Mouse (Mus musculus): ENCODE data around the gene Pdgfc. TPM values are rescaled to one million over a fixed set of nuclear protein-coding genes. Genes with fewer than 3 reads are reported as not detected.

Gene Pdgfc
- polyA plus RNA-seq, 1 experiment from 2014 or later: 7.3 TPM

DNA sequence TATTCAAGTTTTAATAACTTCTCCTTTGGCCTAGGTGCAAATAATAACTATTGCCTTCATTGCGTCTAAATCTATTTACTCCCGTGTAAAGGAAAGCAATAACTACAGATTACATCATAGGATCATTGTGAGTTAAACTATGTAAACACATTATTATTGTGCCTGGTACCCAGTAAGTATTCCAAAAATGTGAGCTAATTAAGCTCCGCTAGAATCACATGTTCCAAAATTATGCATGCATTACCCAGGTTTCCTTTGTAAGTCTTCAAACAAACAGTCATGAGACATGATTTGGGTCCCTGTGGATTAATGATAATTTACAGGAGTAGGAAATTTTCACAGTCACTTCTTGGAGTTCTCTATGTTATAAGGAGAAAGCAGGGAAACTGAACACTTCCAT lies 174.9 kb downstream of the Pdgfc start:
- no peak overlapping the region for H3K9ac ChIP-seq
- H3K4me3 ChIP-seq: no peak overlapping the region
- H3K4me1 ChIP-seq (replicated peaks): no peaks in the 10 kb centered on the region
- H3K9me3 ChIP-seq (replicated peaks): no peaks in the 10 kb centered on the region
- no peaks in the 10 kb centered on the region for H3K36me3 ChIP-seq
- no peaks in the 10 kb centered on the region for H3K27me3 ChIP-seq (replicated peaks)
- H3K27ac ChIP-seq (ENCODE audit: poor library complexity, severe bottlenecking): no peak overlapping the region
- no peak overlapping the region for H3K4me2 ChIP-seq
- WGBS: 81% methylated on average over 3 of the region's 3 CpGs
- ATAC-seq (ENCODE audit: insufficient number of reproducible peaks, low FRiP score): no peak

- H3K27ac ChIP-seq (ENCODE audit: poor library complexity, severe bottlenecking): no peak overlapping the region
- H3K36me3 ChIP-seq: no peaks in the 10 kb centered on the region
- no peaks in the 10 kb centered on the region for H3K27me3 ChIP-seq (replicated peaks)
- no peak overlapping the region for H3K4me2 ChIP-seq
- no peaks in the 10 kb centered on the region for H3K4me1 ChIP-seq (replicated peaks)
- H3K9me3 ChIP-seq (replicated peaks): no peaks in the 10 kb centered on the region
- no peak overlapping the region for H3K9ac ChIP-seq
- 81% methylated on average over 3 of the region's 3 CpGs for WGBS
- ATAC-seq (ENCODE audit: insufficient number of reproducible peaks, low FRiP score): no peak
- H3K4me3 ChIP-seq: no peak overlapping the region
These were observed 175.4 kb downstream of the Pdgfc start for GRCm38 (mm10) chr3:81211666-81212065.

DNA sequence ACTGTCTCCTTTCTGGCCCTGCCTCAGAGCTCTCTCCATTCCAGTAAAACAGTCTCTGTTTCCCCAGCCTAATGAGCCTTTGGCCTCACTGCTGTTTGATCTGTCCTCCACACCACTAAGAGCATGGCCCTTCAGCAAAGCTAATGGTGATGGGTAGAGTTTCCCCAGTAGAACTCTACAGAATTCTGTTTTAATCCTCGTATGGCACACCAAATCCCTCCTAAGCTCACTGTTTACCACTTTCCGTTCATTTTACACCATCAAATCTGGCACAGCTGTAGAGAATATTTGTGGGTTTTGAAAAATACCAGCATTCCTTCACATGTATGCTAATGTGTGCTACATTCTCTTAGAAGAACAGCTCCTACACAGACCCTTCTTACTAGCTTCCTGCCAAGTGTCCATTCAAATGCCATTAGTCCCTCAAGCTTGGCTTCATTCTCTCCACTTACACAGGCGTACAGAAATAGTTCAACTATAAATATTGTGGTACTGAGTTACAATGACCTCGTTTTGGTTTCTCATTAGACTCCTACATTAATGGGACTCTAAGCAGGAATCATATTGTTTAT lies 179.4 kb downstream of the Pdgfc start:
- H3K9me3 ChIP-seq (replicated peaks): no peaks in the 10 kb centered on the region
- no peak overlapping the region for H3K27ac ChIP-seq (ENCODE audit: poor library complexity, severe bottlenecking)
- no peaks in the 10 kb centered on the region for H3K4me1 ChIP-seq (replicated peaks)
- no peak overlapping the region for H3K4me3 ChIP-seq
- H3K36me3 ChIP-seq: no peaks in the 10 kb centered on the region
- ATAC-seq (ENCODE audit: insufficient number of reproducible peaks, low FRiP score): no peak
- no peak overlapping the region for H3K9ac ChIP-seq
- no peak overlapping the region for H3K4me2 ChIP-seq
- no peaks in the 10 kb centered on the region for H3K27me3 ChIP-seq (replicated peaks)
- WGBS: 71% methylated on average over 4 of the region's 4 CpGs

DNA sequence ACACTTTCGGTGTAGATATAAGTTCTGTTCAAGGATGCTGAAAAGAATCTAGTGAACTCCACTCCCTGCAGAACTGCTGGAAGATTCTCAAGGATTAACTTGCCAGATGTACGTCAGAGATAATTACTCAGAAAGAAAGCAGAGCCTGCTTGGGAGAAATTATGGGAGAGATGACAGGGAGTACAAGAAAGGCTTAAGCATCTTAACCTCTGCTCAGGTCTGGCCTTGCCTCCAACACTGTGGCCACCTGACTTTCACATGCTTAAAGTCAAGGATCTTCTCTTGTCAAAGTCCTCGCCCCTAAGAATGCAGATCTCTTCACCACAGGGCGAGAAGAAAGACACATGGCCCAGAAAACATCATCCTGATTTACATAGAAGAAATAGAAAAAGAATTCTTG lies 185.5 kb downstream of the Pdgfc start:
- H3K9ac ChIP-seq: no peak overlapping the region
- no peaks in the 10 kb centered on the region for H3K36me3 ChIP-seq
- no peak for ATAC-seq (ENCODE audit: insufficient number of reproducible peaks, low FRiP score)

GRCm38 (mm10) chr3:81228344-81228743 lies 192.1 kb downstream of the Pdgfc start:
- Histone ChIP-seq H3K9me3 (replicated peaks) (no peaks in the 10 kb centered on the region), H3K4me1 (replicated peaks) (no peaks in the 10 kb centered on the region), H3K27me3 (replicated peaks) (no peaks in the 10 kb centered on the region), H3K4me2 (no peak overlapping the region), H3K27ac (ENCODE audit: poor library complexity, severe bottlenecking) (no peak overlapping the region), H3K36me3 (no peaks in the 10 kb centered on the region), H3K4me3 (no peak overlapping the region), H3K9ac (no peak overlapping the region)
- whole genome bisulfite sequencing: 57% methylated on average over 4 of the region's 4 CpGs
- no peak for ATAC-seq (ENCODE audit: insufficient number of reproducible peaks, low FRiP score)

More for the DNA sequence above, 185.5 kb downstream of the Pdgfc start:
- no peak overlapping the region for H3K27ac ChIP-seq (ENCODE audit: poor library complexity, severe bottlenecking)
- no peak overlapping the region for H3K4me3 ChIP-seq
- no peaks in the 10 kb centered on the region for H3K4me1 ChIP-seq (replicated peaks)
- H3K4me2 ChIP-seq: no peak overlapping the region
- WGBS: 61% methylated on average over 4 of the region's 4 CpGs
- H3K27me3 ChIP-seq (replicated peaks): no peaks in the 10 kb centered on the region
- H3K9me3 ChIP-seq (replicated peaks): no peaks in the 10 kb centered on the region

DNA sequence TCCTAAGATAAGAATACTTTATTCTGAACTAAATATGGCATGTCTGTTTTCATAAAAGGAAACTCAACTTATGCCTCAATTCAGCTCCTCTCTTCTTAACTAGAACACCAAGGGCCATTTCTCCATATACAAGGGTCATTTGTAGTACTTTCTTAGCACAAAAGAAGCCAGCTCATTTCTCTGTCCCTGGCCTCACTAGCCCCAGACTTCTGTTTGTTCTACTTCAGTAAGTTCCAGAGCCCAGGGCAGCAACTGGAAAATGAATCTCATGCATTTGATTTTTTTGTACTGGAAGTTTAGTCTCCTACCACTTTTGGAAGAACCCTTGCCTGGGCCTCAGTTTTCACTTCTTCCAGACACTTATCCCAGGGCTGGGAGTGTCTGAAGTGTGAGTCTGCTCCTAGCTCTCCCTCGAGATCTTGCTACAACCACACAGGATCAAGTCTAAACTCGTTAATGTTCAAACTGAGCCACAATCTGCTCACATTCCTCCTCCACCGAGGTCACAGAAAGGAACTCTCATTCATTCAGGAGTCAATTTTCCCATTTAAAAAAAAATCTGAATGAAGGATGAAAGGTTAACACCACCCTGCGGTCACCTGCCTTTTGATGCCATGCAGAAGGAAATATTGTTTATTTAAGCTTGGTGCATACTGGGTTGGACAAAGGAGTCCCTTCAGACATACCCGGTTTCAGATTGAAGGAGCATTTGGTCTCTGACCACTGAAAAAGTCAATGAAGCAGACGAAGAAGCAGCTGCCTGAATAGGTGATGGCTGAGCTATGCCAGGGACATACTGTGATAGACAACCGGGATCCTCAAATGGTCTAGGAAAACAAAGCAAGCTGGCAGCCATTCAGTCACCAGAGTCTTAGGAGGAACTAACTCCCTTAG lies 206.7 kb downstream of the Pdgfc start:
- Histone ChIP-seq H3K4me2 (no peak overlapping the region), H3K9ac (no peak overlapping the region), H3K27ac (ENCODE audit: poor library complexity, severe bottlenecking) (no peak overlapping the region), H3K4me1 (replicated peaks) (no peaks in the 10 kb centered on the region), H3K4me3 (no peak overlapping the region), H3K36me3 (no peaks in the 10 kb centered on the region), H3K9me3 (replicated peaks) (no peaks in the 10 kb centered on the region), H3K27me3 (replicated peaks) (no peaks in the 10 kb centered on the region)
- WGBS: 45% methylated on average over 7 of the region's 7 CpGs
- ATAC-seq (ENCODE audit: insufficient number of reproducible peaks, low FRiP score): no peak

- H3K27ac ChIP-seq (ENCODE audit: poor library complexity, severe bottlenecking): no peak overlapping the region
- no peaks in the 10 kb centered on the region for H3K27me3 ChIP-seq (replicated peaks)
- H3K9ac ChIP-seq: no peak overlapping the region
- no peak overlapping the region for H3K4me2 ChIP-seq
- no peaks in the 10 kb centered on the region for H3K9me3 ChIP-seq (replicated peaks)
- H3K36me3 ChIP-seq: no peaks in the 10 kb centered on the region
- 75% methylated on average over 6 of the region's 6 CpGs for WGBS
- H3K4me3 ChIP-seq: no peak overlapping the region
- ATAC-seq (ENCODE audit: insufficient number of reproducible peaks, low FRiP score): no peak
- H3K4me1 ChIP-seq (replicated peaks): no peaks in the 10 kb centered on the region
These were observed 207.4 kb downstream of the Pdgfc start for GRCm38 (mm10) chr3:81243591-81243990.

GRCm38 (mm10) chr3:81262801-81263200 lies 226.6 kb downstream of the Pdgfc start:
- no peak overlapping the region for H3K27ac ChIP-seq (ENCODE audit: poor library complexity, severe bottlenecking)
- no peak for ATAC-seq (ENCODE audit: insufficient number of reproducible peaks, low FRiP score)
- no peaks in the 10 kb centered on the region for H3K9me3 ChIP-seq (replicated peaks)
- no peak overlapping the region for H3K9ac ChIP-seq
- no peaks in the 10 kb centered on the region for H3K27me3 ChIP-seq (replicated peaks)
- no peak overlapping the region for H3K4me2 ChIP-seq
- H3K4me1 ChIP-seq (replicated peaks): no peaks in the 10 kb centered on the region
- WGBS: 88% methylated on average over 1 of the region's 1 CpGs
- H3K4me3 ChIP-seq: no peak overlapping the region
- H3K36me3 ChIP-seq: no peaks in the 10 kb centered on the region

Other genes starting within 250 kb of the Pdgfc start
- 0.31 and 0.56 TPM in 2 replicates for gene Gria2, start 233.6 kb upstream of the Pdgfc start, polyA plus RNA-seq (2016; fragmentation: Nextera tagmentation; extraction: Ambion mirVana)
- gene Glrb, start 122.8 kb upstream of the Pdgfc start, polyA plus RNA-seq (2016; fragmentation: Nextera tagmentation; extraction: Ambion mirVana): 5.2 and 6.0 TPM in 2 replicates